Mouse (Mus musculus) stomach, postnatal 0 days (tissue): ENCODE measurements around the gene Vmn1r210.
"Not testable (repeated sequence)": the region's sequence is repeated elsewhere in the genome, so short reads cannot be mapped to it uniquely, and the experiment has no call there.

Experiments used
- CTCF ChIP-seq: IDR thresholded peaks from 2 replicates; pipeline ENCODE4 v1.5.1; 2016; ENCODE audit warnings: antibody characterized with exemption, low read depth, mild to moderate bottlenecking, moderate library complexity
- EP300 ChIP-seq: optimal IDR thresholded peaks from 2 replicates; pipeline ENCODE3; 2016; ENCODE audit warnings: antibody characterized with exemption

DNA sequence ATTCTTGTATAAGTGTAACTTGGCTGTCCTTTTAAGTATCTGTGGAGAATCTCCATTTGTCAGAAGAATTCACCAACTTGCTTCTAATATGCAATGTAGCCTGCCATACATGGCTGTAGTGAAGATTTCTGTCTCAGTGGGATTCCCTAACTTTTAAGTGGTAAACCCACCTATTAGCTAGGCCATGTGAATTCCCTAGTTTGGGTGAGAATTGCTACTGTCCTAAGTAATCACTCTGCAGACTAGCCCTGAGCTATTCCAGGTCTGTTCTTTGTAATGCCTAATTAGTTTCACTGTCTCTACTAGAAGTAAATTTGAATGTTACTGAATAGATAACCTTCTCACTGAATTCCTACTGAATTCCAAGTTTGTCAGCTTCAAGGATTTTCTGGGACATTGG lies 47.0 kb downstream of the Vmn1r210 start:
- TF ChIP-seq CTCF, EP300: not testable (repeated sequence)
